Mouse (Mus musculus): Measurements from ENCODE around the gene Alkal2. TPM values are rescaled to one million over a fixed set of nuclear protein-coding genes. Genes with fewer than 3 reads are reported as not detected.

Alkal2 gene
- 0.29 TPM in 1 of 2 replicates, not detected in the other for polyA plus RNA-seq (2015; fragmentation: Nextera tagmentation; extraction: Ambion mirVana)

DNA sequence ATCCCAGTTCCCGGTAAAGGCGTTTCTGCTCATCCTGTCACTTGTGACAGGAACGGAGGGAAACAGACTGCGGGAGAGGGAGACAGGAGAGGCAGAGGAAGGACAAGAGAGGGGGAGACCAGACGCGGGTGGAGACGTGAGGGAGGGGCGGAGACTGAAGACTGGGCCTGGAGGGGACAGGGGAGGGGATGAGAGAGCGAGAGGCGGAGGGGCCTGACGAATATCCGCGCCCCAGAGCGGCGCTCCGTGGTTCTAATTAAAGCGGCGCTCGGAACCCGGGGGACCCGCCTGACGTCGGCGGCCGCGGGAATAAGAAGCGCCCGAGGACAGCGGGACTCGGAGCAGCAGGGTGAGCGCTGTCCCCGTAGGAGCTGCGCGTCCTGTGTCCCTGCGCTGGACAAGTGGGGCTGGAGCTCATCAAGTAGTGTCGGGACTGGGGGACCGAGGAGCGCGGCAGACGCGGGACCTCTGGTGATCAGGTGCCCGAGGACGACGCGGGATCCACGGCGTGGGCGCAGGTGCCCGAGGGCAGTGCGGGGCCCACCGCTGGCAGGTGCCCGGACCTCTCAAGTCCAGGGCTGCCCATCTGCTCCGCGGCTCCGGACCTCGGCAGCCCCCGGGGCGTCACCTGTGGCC, at the start of gene Alkal2:
Gene Alkal2 (plus strand): TSS at position 337 of the 636 bp plus-strand sequence.
- H3K4me2 ChIP-seq, result peak within 1 kb of the TSS; percentile 99
- peak within 1 kb of the TSS; percentile 56 for H3K4me3 ChIP-seq
- H3K36me3 ChIP-seq, result no peaks in the 10 kb centered on the region
- ATAC-seq (ENCODE audit: low read depth), result peak; percentile 70
- H3K27me3 ChIP-seq, result peaks cover 55% of the 10 kb centered on the region
- under 1% methylated on average over 58 of the region's 58 CpGs for WGBS
- peaks cover 17% of the 10 kb centered on the region for H3K4me1 ChIP-seq (replicated peaks)
- H3K9me3 ChIP-seq, result no peaks in the 10 kb centered on the region
- H3K9ac ChIP-seq, result peak within 1 kb of the TSS; percentile 61
- H3K27ac ChIP-seq (replicated peaks), result no peak within 1 kb of the TSS

DNA sequence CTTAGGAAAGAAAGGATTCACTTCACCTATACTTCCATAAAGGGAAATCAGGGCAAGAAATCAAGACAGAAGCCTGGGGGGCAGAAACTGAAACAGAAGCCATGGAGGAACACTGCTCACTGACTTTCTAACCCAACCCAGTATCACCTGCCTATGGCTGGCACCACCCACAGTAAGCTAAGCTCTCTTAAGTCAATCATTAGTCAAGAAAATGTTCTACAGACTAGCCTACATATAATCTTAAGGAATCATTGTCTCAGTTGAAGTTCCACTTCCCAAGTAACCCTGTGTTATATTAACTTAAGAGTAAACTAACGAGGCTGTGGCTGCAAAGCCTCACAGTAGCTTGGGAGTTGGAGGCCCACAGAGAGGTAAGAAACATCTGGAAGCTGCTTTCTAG, 35.6 kb upstream of the Alkal2 start:
- Histone ChIP-seq H3K9ac (no peak overlapping the region), H3K36me3 (no peaks in the 10 kb centered on the region), H3K4me3 (no peak overlapping the region), H3K27me3 (no peaks in the 10 kb centered on the region), H3K27ac (replicated peaks) (no peak overlapping the region), H3K4me1 (replicated peaks) (no peaks in the 10 kb centered on the region), H3K9me3 (no peaks in the 10 kb centered on the region), H3K4me2 (no peak overlapping the region)
- 89% methylated on average over 1 of the region's 1 CpGs for WGBS
- no peak for ATAC-seq (ENCODE audit: low read depth)

DNA sequence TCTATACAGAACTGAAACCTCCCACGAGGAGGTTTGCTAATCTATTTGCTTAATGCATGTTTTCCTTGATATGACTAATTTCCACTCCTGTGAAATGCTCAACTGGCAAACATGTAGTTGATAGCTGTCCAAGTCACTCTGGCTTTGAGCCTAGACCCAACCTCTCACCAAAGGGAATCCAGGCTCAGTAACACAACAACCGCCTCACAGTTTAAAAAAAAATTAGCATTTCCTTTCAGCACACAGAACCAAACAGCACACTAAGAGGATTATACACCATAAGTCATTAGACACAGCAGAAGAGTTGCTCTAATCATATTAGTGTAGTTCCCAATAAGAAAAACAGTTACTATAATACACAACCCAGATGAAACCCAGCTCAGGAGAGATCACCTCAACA, 33.2 kb upstream of the Alkal2 start:
- no peaks in the 10 kb centered on the region for H3K27me3 ChIP-seq
- no peak overlapping the region for H3K27ac ChIP-seq (replicated peaks)
- H3K4me3 ChIP-seq, result no peak overlapping the region
- no peak overlapping the region for H3K9ac ChIP-seq
- H3K4me1 ChIP-seq (replicated peaks), result no peaks in the 10 kb centered on the region
- WGBS, result 75% methylated on average over 2 of the region's 2 CpGs
- ATAC-seq (ENCODE audit: low read depth), result no peak
- no peak overlapping the region for H3K4me2 ChIP-seq
- H3K9me3 ChIP-seq, result no peaks in the 10 kb centered on the region
- no peaks in the 10 kb centered on the region for H3K36me3 ChIP-seq

DNA sequence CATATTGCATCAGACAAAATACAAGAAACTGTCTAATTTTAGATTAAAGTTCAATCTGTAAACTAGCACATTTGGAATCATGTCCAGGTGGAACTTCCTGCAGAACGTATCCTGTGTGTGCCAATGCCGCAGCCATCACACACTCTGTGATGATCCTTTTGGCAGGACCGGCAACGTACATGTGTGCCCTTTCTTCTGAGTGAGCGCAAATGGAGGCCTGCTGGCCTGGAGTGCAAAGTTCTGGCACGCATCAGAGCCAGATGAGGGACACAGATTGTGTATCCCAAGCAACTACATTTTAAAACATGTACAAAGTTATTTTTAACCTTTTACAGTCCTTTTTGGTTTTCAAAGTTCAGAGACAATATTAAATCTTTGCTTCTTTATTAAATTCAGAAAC, 32.3 kb upstream of the Alkal2 start:
- Histone ChIP-seq H3K9me3 (no peaks in the 10 kb centered on the region), H3K4me2 (no peak overlapping the region), H3K36me3 (no peaks in the 10 kb centered on the region), H3K4me1 (replicated peaks) (no peaks in the 10 kb centered on the region), H3K4me3 (no peak overlapping the region), H3K9ac (no peak overlapping the region), H3K27me3 (no peaks in the 10 kb centered on the region), H3K27ac (replicated peaks) (no peak overlapping the region)
- 95% methylated on average over 6 of the region's 6 CpGs for WGBS
- ATAC-seq (ENCODE audit: low read depth), result no peak

DNA sequence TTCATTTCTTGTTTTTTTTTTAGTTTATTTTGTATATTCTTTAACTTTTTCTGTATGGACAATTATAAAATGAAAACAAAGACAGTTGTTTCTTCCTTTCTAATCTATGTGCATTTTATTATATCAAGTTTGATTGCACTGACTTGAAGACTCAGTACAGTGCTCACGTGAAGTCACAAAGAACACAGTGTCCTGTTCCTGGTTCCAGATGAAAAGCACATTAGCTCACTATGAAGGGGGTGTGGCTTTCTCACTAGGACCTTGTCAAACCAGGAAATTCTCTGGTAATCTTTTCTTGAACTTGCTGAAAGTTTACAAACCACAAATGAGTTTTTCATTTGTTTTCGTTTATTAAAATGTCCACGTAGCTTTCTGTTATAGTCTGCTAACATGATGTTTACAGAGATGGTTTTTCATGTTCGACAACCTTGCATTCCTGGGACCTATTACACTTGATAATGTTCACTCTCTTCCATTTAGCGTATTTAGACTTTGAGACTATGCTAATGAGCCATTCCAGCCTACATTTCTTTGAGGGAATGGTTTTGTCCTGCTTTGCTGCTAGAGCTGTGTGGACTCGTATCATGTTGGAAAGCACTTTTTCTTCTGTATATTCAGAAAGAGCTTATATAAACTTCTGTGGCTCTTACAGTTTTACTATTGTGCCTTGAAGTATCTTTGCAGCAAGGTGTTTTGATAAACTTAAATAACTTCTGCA, 28.5 kb upstream of the Alkal2 start:
- Histone ChIP-seq H3K4me2 (no peak overlapping the region), H3K27me3 (no peaks in the 10 kb centered on the region), H3K9ac (no peak overlapping the region), H3K9me3 (no peaks in the 10 kb centered on the region), H3K4me3 (no peak overlapping the region), H3K36me3 (no peaks in the 10 kb centered on the region), H3K4me1 (replicated peaks) (no peaks in the 10 kb centered on the region), H3K27ac (replicated peaks) (no peak overlapping the region)
- 83% methylated on average over 6 of the region's 6 CpGs for WGBS
- no peak for ATAC-seq (ENCODE audit: low read depth)

DNA sequence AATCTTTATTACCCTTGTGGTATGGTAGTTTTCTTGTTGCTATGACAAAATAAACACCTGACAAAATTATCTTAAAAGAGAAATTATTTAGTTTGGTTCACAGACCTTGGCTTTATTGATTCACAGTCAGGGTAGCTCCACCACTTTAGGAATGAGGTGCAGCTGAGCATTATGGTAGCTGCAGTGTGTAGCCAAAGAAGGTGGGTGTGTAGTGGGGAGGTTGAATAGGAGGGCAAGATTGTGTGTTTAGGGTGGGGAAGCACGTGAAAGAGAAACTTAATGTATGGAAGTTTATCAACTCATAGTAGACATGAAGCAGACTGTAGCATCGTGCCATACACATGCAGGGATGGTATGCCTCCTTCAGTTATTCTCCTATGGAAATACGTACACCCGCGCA, 27.9 kb upstream of the Alkal2 start:
- no peaks in the 10 kb centered on the region for H3K9me3 ChIP-seq
- no peak overlapping the region for H3K27ac ChIP-seq (replicated peaks)
- no peaks in the 10 kb centered on the region for H3K27me3 ChIP-seq
- H3K36me3 ChIP-seq, result no peaks in the 10 kb centered on the region
- 87% methylated on average over 5 of the region's 5 CpGs for WGBS
- no peak for ATAC-seq (ENCODE audit: low read depth)
- H3K4me3 ChIP-seq, result no peak overlapping the region
- no peak overlapping the region for H3K9ac ChIP-seq
- H3K4me2 ChIP-seq, result no peak overlapping the region
- H3K4me1 ChIP-seq (replicated peaks), result no peaks in the 10 kb centered on the region

DNA sequence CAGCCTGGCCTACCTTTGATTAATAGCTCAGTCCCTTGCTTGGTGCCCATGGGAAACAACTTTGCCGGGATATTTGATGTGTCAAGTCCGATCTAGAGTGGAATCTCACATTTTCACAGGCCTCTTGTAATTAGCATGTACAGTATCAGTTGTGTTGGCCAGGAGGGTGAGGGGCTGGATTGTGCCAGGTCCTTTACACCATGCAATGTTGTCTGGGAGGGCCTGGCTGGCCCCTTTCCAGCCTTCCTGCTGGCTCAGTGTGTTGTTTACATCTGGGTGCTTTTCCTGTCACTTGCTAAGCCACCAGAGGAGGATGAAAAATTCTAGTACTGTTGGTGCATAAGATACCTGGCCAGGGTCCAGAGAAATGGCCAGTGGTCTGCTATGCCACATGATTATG, 19.8 kb upstream of the Alkal2 start:
- H3K4me2 ChIP-seq, result no peak overlapping the region
- no peaks in the 10 kb centered on the region for H3K36me3 ChIP-seq
- H3K4me3 ChIP-seq, result no peak overlapping the region
- H3K27ac ChIP-seq (replicated peaks), result no peak overlapping the region
- H3K4me1 ChIP-seq (replicated peaks), result no peaks in the 10 kb centered on the region
- no peaks in the 10 kb centered on the region for H3K9me3 ChIP-seq
- no peak for ATAC-seq (ENCODE audit: low read depth)
- 64% methylated on average over 2 of the region's 2 CpGs for WGBS
- H3K9ac ChIP-seq, result no peak overlapping the region
- H3K27me3 ChIP-seq, result no peaks in the 10 kb centered on the region

DNA sequence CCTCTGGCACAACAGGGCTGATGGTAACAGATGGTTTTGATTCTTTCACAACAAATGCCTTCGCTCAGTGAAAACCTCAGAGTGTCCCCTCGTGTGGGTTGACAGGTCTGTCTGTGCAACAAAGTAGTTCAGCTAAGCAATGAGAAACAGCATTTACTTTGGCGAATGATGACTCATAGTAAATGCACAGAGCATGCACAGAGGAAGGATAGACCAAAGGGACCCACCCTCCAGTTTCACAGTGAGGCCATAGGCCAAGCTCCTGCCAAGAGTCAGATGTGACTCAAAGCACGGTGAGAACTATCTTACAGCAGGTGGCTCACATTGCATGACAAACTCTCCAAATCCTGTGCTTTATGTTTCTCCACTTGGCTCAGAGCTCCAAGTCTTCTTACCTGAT, 18.3 kb upstream of the Alkal2 start:
- Histone ChIP-seq H3K4me1 (replicated peaks) (no peaks in the 10 kb centered on the region), H3K9me3 (no peaks in the 10 kb centered on the region), H3K4me2 (no peak overlapping the region), H3K9ac (no peak overlapping the region), H3K27ac (replicated peaks) (no peak overlapping the region), H3K4me3 (no peak overlapping the region), H3K36me3 (no peaks in the 10 kb centered on the region), H3K27me3 (no peaks in the 10 kb centered on the region)
- 93% methylated on average over 4 of the region's 4 CpGs for WGBS
- no peak for ATAC-seq (ENCODE audit: low read depth)

DNA sequence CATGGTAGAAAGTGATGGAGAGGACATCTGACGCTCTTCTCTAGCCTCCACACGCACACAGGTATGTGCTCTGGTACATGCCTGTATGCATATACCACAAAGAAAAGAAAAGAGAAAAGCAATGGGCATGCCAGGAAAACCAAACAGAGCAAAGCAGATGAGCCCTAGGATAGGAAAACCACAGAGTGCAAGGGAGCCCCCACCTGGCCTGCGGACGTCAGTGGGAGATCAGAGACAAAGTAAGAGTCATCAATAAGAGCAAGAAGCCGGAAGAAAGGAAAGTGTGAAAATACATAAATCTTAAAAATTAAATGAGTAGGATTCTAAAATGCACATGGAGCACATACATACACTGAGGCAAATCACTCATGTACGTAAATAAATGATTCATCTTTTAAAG, 4.7 kb upstream of the Alkal2 start:
- Histone ChIP-seq H3K4me1 (replicated peaks) (peaks cover 10% of the 10 kb centered on the region), H3K27ac (replicated peaks) (no peak overlapping the region), H3K4me2 (no peak overlapping the region), H3K9ac (no peak overlapping the region), H3K36me3 (no peaks in the 10 kb centered on the region), H3K9me3 (no peaks in the 10 kb centered on the region), H3K4me3 (no peak overlapping the region), H3K27me3 (peaks cover 28% of the 10 kb centered on the region)
- WGBS, result 70% methylated on average over 6 of the region's 6 CpGs
- no peak for ATAC-seq (ENCODE audit: low read depth)

DNA sequence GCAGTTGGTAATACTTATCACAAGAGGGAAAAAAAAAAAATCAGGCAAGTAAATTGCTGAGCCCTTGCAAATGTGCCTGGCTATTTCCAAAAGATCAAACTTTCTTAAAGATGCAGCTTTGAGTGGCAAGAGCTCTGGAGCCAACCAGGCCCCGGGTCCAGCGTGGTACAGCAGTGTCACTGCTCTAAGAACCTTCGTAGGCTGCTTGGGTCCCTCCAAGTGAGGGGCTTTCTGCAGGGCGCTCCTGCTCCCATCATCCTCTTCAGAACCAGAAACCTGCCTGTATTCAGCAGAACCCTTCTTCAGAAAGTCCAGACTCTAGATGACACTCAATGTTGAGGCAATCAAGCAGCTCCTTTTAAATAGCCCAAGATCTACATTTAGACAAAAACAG, 533 bp upstream of the Alkal2 start:
- Histone ChIP-seq H3K27me3 (peaks cover 55% of the 10 kb centered on the region), H3K9me3 (no peaks in the 10 kb centered on the region), H3K36me3 (no peaks in the 10 kb centered on the region), H3K4me2 (peak overlapping the region; percentile 99), H3K4me3 (peak overlapping the region; percentile 56), H3K9ac (peak overlapping the region; percentile 61), H3K4me1 (replicated peaks) (peaks cover 17% of the 10 kb centered on the region), H3K27ac (replicated peaks) (no peak overlapping the region)
- 11% methylated on average over 4 of the region's 4 CpGs for WGBS
- ATAC-seq (ENCODE audit: low read depth), result no peak

DNA sequence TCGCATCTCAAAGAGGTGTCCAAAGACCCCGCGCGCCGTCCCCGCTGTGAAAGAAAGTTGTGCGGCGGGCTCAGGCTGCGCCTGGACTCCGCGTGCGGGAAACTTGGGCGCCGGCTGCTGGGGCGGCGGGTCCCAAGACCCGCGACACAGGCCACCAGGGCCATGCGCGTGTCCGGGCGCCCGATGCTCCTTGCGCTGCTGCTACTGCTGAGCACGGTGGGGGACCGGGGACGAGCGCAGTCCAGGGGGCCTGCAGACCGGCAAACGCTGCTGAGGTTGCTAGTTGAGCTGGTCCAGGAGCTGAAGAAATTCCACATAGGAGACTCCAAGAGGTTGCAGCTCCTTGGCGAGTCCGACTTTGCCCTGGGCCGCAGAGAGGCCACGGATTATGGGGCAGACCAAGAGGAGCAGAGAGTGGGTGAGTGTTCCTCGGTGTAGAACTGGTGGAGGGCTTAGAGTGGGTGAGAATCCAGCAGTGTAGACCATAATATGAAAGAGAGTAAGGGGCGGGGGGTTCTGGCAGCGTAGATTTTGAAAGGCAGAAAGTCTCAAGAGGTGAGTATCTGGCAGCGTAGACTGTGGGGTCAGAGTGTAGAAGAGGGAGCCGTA, 604 bp downstream of the Alkal2 start:
- no peaks in the 10 kb centered on the region for H3K36me3 ChIP-seq
- H3K27me3 ChIP-seq, result peaks cover 55% of the 10 kb centered on the region
- H3K9ac ChIP-seq, result peak overlapping the region; percentile 61
- 0 out of 2 replicates have a peak, but pooled peaks have one; percentile 47 for ATAC-seq (ENCODE audit: low read depth)
- WGBS, result 9% methylated on average over 39 of the region's 39 CpGs
- H3K9me3 ChIP-seq, result no peaks in the 10 kb centered on the region
- H3K4me3 ChIP-seq, result peak overlapping the region; percentile 56
- peaks cover 17% of the 10 kb centered on the region for H3K4me1 ChIP-seq (replicated peaks)
- peak overlapping the region; percentile 99 for H3K4me2 ChIP-seq
- no peak overlapping the region for H3K27ac ChIP-seq (replicated peaks)

DNA sequence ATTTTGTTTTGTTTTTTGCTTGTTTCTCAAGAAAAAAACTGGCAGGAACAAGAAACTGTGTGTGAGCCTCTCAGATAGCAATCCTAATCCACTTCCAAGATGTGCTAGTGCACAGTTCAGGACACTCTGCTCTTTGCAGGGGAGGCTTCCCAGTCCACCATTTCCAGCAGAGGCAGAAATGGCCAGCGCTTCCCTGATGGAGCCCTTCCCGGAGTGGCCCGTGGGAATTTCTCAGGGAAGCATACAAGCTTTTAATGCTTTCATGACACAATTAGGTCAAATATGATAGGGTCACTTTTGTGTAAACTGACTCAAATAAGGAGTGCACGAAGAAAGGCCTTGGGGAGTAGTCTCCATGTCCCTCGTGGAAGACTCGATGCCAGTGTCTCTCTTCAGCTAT, 1.8 kb downstream of the Alkal2 start:
- peaks cover 55% of the 10 kb centered on the region for H3K27me3 ChIP-seq
- H3K36me3 ChIP-seq, result no peaks in the 10 kb centered on the region
- no peak overlapping the region for H3K27ac ChIP-seq (replicated peaks)
- no peak for ATAC-seq (ENCODE audit: low read depth)
- 82% methylated on average over 6 of the region's 6 CpGs for WGBS
- no peak overlapping the region for H3K4me3 ChIP-seq
- H3K4me1 ChIP-seq (replicated peaks), result peaks cover 17% of the 10 kb centered on the region
- H3K4me2 ChIP-seq, result no peak overlapping the region
- H3K9ac ChIP-seq, result no peak overlapping the region
- no peaks in the 10 kb centered on the region for H3K9me3 ChIP-seq
